Mouse (Mus musculus) ES-Bruce4 (cell line): ENCODE results near the gene Hnrnpr. TPM values are rescaled to one million over a fixed set of nuclear protein-coding genes. Genes with fewer than 3 reads are reported as not detected.

ENCODE experiments used
- H3K27ac ChIP-seq: 2 replicates; pipeline ENCODE4 v1.5.1; 2012; ENCODE audit warnings: low read length, inconsistent platforms; ENCODE audit not compliant: insufficient read depth
- H3K27me3 ChIP-seq: 2 replicates; pipeline ENCODE4 v1.6.1; 2012; ENCODE audit warnings: mild to moderate bottlenecking, low read length, inconsistent platforms; ENCODE audit not compliant: control insufficient read depth, poor library complexity, insufficient read depth, severe bottlenecking
- H3K36me3 ChIP-seq: 2 replicates; pipeline ENCODE4 v1.6.1; 2012; ENCODE audit warnings: inconsistent platforms, mild to moderate bottlenecking, low read length, moderate library complexity; ENCODE audit not compliant: control insufficient read depth, poor library complexity, insufficient read depth, severe bottlenecking
- H3K4me1 ChIP-seq: one replicate; pipeline ENCODE4 v1.8.1; 2011; ENCODE audit warnings: low read length; ENCODE audit not compliant: control insufficient read depth, insufficient read depth
- H3K4me3 ChIP-seq: 2 replicates; pipeline ENCODE4 v1.5.1; 2011; ENCODE audit warnings: low read depth, mild to moderate bottlenecking, low read length
- H3K9ac ChIP-seq: 2 replicates; pipeline ENCODE4 v1.6.1; 2012; ENCODE audit warnings: low read depth, mild to moderate bottlenecking, inconsistent platforms; ENCODE audit not compliant: poor library complexity, severe bottlenecking
- H3K9me3 ChIP-seq: replicated peaks from 2 replicates; pipeline ENCODE4 v1.6.1; 2012; ENCODE audit warnings: mild to moderate bottlenecking, low read length, inconsistent platforms; ENCODE audit not compliant: control insufficient read depth, poor library complexity, insufficient read depth, severe bottlenecking
- CTCF ChIP-seq: IDR thresholded peaks from one replicate; pipeline ENCODE4 v1.8.1; 2011; ENCODE audit warnings: low read depth, low read length
- EP300 ChIP-seq: IDR thresholded peaks from 2 replicates; pipeline ENCODE4 v1.6.1; 2011; ENCODE audit warnings: low read depth, low read length; ENCODE audit not compliant: insufficient read depth
- POLR2A ChIP-seq: IDR thresholded peaks from one replicate; pipeline ENCODE4 v1.8.1; 2011; ENCODE audit warnings: low read length; ENCODE audit not compliant: insufficient read depth
- polyA plus RNA-seq: library from polyadenylated mRNA; stranded (reverse); fragments of >200 nt; gene quantifications from 2 replicates; pipeline ENCODE4 v1.2.4, GENCODE M21; 2011; ENCODE audit warnings: low read depth; ENCODE audit not compliant: missing spikeins, insufficient read depth, insufficient read length

Hnrnpr gene
- polyA plus RNA-seq: 128 and 131 TPM in 2 replicates

GRCm38 (mm10) chr4:136310229-136311041 lies at the start of gene Hnrnpr:
Gene Hnrnpr, plus strand, starts transcription at chr4:136310942.
- Histone ChIP-seq H3K27ac (peak within 1 kb of the TSS; percentile 81), H3K9ac (peak within 1 kb of the TSS; percentile 100), H3K27me3 (no peaks in the 10 kb centered on the region), H3K4me1 (no peaks in the 10 kb centered on the region), H3K36me3 (no peaks in the 10 kb centered on the region), H3K4me3 (peak within 1 kb of the TSS; percentile 92), H3K9me3 (no peaks in the 10 kb centered on the region)
- TF ChIP-seq EP300: no peak
- TF ChIP-seq POLR2A: peak; percentile 76

- Histone ChIP-seq H3K9me3 (no peaks in the 10 kb centered on the region), H3K36me3 (peaks cover 6% of the 10 kb centered on the region; the same call in 1 of the 2 replicates), H3K4me3 (no peak overlapping the region), H3K4me1 (no peaks in the 10 kb centered on the region), H3K9ac (no peak overlapping the region), H3K27ac (no peak overlapping the region), H3K27me3 (no peaks in the 10 kb centered on the region)
- TF ChIP-seq POLR2A: no peak
- TF ChIP-seq EP300: no peak
- no peak for TF ChIP-seq CTCF
These were observed 48.8 kb upstream of the Hnrnpr start for GRCm38 (mm10) chr4:136261912-136262311.

GRCm38 (mm10) chr4:136263555-136263954 lies 47.2 kb upstream of the Hnrnpr start:
- Histone ChIP-seq H3K9me3 (no peaks in the 10 kb centered on the region), H3K27ac (no peak overlapping the region), H3K36me3 (no peaks in the 10 kb centered on the region), H3K4me3 (no peak overlapping the region), H3K27me3 (no peaks in the 10 kb centered on the region), H3K9ac (no peak overlapping the region), H3K4me1 (no peaks in the 10 kb centered on the region)
- TF ChIP-seq POLR2A (no peak), CTCF (no peak), EP300 (no peak)

- no peak overlapping the region for H3K9ac ChIP-seq
- no peaks in the 10 kb centered on the region for H3K9me3 ChIP-seq
- no peak overlapping the region for H3K4me3 ChIP-seq
- H3K27me3 ChIP-seq: no peaks in the 10 kb centered on the region
- H3K27ac ChIP-seq: no peak overlapping the region
- H3K36me3 ChIP-seq: no peaks in the 10 kb centered on the region
- TF ChIP-seq EP300: no peak
- no peak for TF ChIP-seq POLR2A
- no peak for TF ChIP-seq CTCF
- H3K4me1 ChIP-seq: no peaks in the 10 kb centered on the region
These were observed 43.9 kb upstream of the Hnrnpr start for GRCm38 (mm10) chr4:136266716-136267343.

GRCm38 (mm10) chr4:136268912-136269311 lies 41.8 kb upstream of the Hnrnpr start:
- Histone ChIP-seq H3K36me3 (no peaks in the 10 kb centered on the region), H3K4me1 (no peaks in the 10 kb centered on the region), H3K27ac (no peak overlapping the region), H3K9me3 (0 out of 2 replicates have a peak, but pooled peaks cover 5% of the 10 kb centered on the region), H3K27me3 (no peaks in the 10 kb centered on the region), H3K9ac (no peak overlapping the region), H3K4me3 (no peak overlapping the region)
- TF ChIP-seq POLR2A (no peak), CTCF (no peak), EP300 (no peak)

- no peak for TF ChIP-seq EP300
- no peak for TF ChIP-seq POLR2A
- TF ChIP-seq CTCF: no peak
- 0 out of 2 replicates have a peak, but pooled peaks cover 9% of the 10 kb centered on the region for H3K9me3 ChIP-seq
- no peaks in the 10 kb centered on the region for H3K36me3 ChIP-seq
These were observed 40.1 kb upstream of the Hnrnpr start for GRCm38 (mm10) chr4:136270648-136271047.

More at GRCm38 (mm10) chr4:136270648-136271047, 40.1 kb upstream of the Hnrnpr start:
- no peaks in the 10 kb centered on the region for H3K27me3 ChIP-seq
- H3K27ac ChIP-seq: no peak overlapping the region
- H3K9ac ChIP-seq: no peak overlapping the region
- H3K4me1 ChIP-seq: no peaks in the 10 kb centered on the region
- no peak overlapping the region for H3K4me3 ChIP-seq
